Mouse (Mus musculus): ENCODE measurements around the gene Hist1h2an.

DNA sequence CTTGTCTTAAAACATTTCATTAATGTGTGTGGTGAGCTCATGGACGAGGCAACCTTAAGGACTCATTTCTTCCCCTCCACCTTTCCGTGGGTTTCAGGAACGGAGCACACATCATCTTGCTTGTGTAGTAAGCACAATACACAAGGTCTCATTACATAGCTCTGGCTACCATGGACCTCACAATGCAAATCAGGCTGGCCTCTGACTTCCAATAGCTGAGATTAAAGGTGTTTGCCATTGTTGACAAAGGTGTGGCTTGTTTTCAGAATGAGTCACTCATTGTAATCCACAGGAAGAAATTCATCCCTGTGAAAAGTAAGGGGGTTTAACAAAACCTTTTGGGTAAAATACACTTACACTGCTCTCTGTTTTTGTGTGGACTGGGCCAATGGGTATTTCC, 41.5 kb upstream of the Hist1h2an start:
- no peak for TF ChIP-seq CTCF (IDR thresholded peaks at IDR 0.05)
- TF ChIP-seq EP300 (IDR thresholded peaks at IDR 0.05), result no peak
